In genomic region chr2:26571826-26572225, GRCm38 (mm10) we compare ENCODE assay signal across 8 mouse cellular contexts. TPM values are rescaled to one million over a fixed set of nuclear protein-coding genes. Genes with fewer than 3 reads are reported as not detected.
DNase-seq lines count a peak whose midpoint lies in the region; ATAC-seq lines count a peak whose summit lies in the region.

No protein-coding gene starts in this region.

- H3K4me3 ChIP-seq in midbrain, embryonic 10.5 days: no peak overlapping the region
- no peak overlapping the region for H3K4me3 ChIP-seq in midbrain, embryonic 16.5 days (ENCODE audit: low read depth, low read length)
- no peak overlapping the region for H3K4me3 ChIP-seq in heart, embryonic 15.5 days
- H3K4me3 ChIP-seq in limb, embryonic 12.5 days (replicated peaks): no peak overlapping the region
- no peak overlapping the region for H3K4me3 ChIP-seq in stomach, embryonic 14.5 days (ENCODE audit: low read depth, low read length)

- no peak for DNase-seq in midbrain, embryonic 10.5 days (ENCODE audit: low spot score)
- no peak for DNase-seq in layer of hippocampus, adult 9-10 months (ENCODE audit: low spot score)
- DNase-seq in urinary bladder, postnatal 36 days (ENCODE audit: low spot score in 2 of 2): no peak
- no peak for DNase-seq in cerebellum, adult 9-11 months

- H3K9ac ChIP-seq in midbrain, embryonic 16.5 days (ENCODE audit: low read depth, low read length): no peak overlapping the region
- H3K9ac ChIP-seq in heart, embryonic 15.5 days: no peak overlapping the region
- 0 out of 2 replicates have a peak overlapping the region, but pooled peaks have one; percentile 4 for H3K9ac ChIP-seq in limb, embryonic 12.5 days (replicated peaks)
- H3K9ac ChIP-seq in stomach, embryonic 14.5 days (replicated peaks; ENCODE audit: low read depth, low read length): no peak overlapping the region

- H3K4me2 ChIP-seq in midbrain, embryonic 16.5 days (ENCODE audit: low read length): no peak overlapping the region
- peak overlapping the region; percentile 12 for H3K4me2 ChIP-seq in heart, embryonic 15.5 days
- no peak overlapping the region for H3K4me2 ChIP-seq in limb, embryonic 12.5 days
- H3K4me2 ChIP-seq in stomach, embryonic 14.5 days (replicated peaks; ENCODE audit: low read depth, low read length): no peak overlapping the region

- H3K27me3 ChIP-seq in midbrain, embryonic 10.5 days (ENCODE audit: low read depth, poor library complexity, severe bottlenecking): no peaks in the 10 kb centered on the region
- H3K27me3 ChIP-seq in midbrain, embryonic 16.5 days (ENCODE audit: control insufficient read depth, insufficient read depth, low read depth, low read length): no peaks in the 10 kb centered on the region
- no peaks in the 10 kb centered on the region for H3K27me3 ChIP-seq in heart, embryonic 15.5 days
- 0 out of 2 replicates have a peak, but pooled peaks cover 4% of the 10 kb centered on the region for H3K27me3 ChIP-seq in limb, embryonic 12.5 days
- no peaks in the 10 kb centered on the region for H3K27me3 ChIP-seq in stomach, embryonic 14.5 days (ENCODE audit: control insufficient read depth, insufficient read depth, low read length)

- H3K36me3 ChIP-seq in midbrain, embryonic 10.5 days: no peaks in the 10 kb centered on the region
- H3K36me3 ChIP-seq in midbrain, embryonic 16.5 days (ENCODE audit: control insufficient read depth, insufficient read depth, low read length): no peaks in the 10 kb centered on the region
- no peaks in the 10 kb centered on the region for H3K36me3 ChIP-seq in heart, embryonic 15.5 days
- H3K36me3 ChIP-seq in limb, embryonic 12.5 days: no peaks in the 10 kb centered on the region
- no peaks in the 10 kb centered on the region for H3K36me3 ChIP-seq in stomach, embryonic 14.5 days (ENCODE audit: control insufficient read depth, insufficient read depth, low read length)

- WGBS in midbrain, embryonic 10.5 days: 76% methylated on average over 5 of the region's 5 CpGs
- 76% methylated on average over 5 of the region's 5 CpGs for WGBS in midbrain, embryonic 16.5 days
- WGBS in heart, embryonic 15.5 days: 33% methylated on average over 5 of the region's 5 CpGs
- 58% methylated on average over 5 of the region's 5 CpGs for WGBS in limb, embryonic 12.5 days
- 50% methylated on average over 5 of the region's 5 CpGs for WGBS in stomach, embryonic 14.5 days

- ATAC-seq in midbrain, embryonic 16.5 days: no peak
- ATAC-seq in heart, embryonic 15.5 days (replicated peaks; ENCODE audit: insufficient number of reproducible peaks, insufficient read depth, low FRiP score, low read depth): peak; percentile 62
- ATAC-seq in limb, embryonic 12.5 days (ENCODE audit: insufficient number of reproducible peaks, insufficient read depth, low FRiP score, low TSS enrichment, low read depth): no peak
- ATAC-seq in stomach, embryonic 14.5 days (ENCODE audit: insufficient number of reproducible peaks, insufficient read depth, low FRiP score, low read depth): no peak

- H3K4me1 ChIP-seq in midbrain, embryonic 10.5 days: peaks cover 32% of the 10 kb centered on the region
- H3K4me1 ChIP-seq in midbrain, embryonic 16.5 days (ENCODE audit: control insufficient read depth, insufficient read depth, low read length): no peaks in the 10 kb centered on the region
- peaks cover 61% of the 10 kb centered on the region for H3K4me1 ChIP-seq in heart, embryonic 15.5 days (replicated peaks)
- no peaks in the 10 kb centered on the region for H3K4me1 ChIP-seq in limb, embryonic 12.5 days (replicated peaks)
- H3K4me1 ChIP-seq in stomach, embryonic 14.5 days (ENCODE audit: control insufficient read depth, insufficient read depth, low read length): peaks cover 5% of the 10 kb centered on the region; the same call in 1 of the 2 replicates

- H3K27ac ChIP-seq in midbrain, embryonic 10.5 days (replicated peaks): peak overlapping the region; percentile 15
- H3K27ac ChIP-seq in midbrain, embryonic 16.5 days (ENCODE audit: low read length): no peak overlapping the region
- peak overlapping the region; percentile 86 for H3K27ac ChIP-seq in heart, embryonic 15.5 days
- H3K27ac ChIP-seq in limb, embryonic 12.5 days: peak overlapping the region; percentile 53
- H3K27ac ChIP-seq in stomach, embryonic 14.5 days (ENCODE audit: low read length): peak overlapping the region; percentile 52; the same call in 1 of the 2 replicates

- no peaks in the 10 kb centered on the region for H3K9me3 ChIP-seq in midbrain, embryonic 10.5 days (replicated peaks)
- H3K9me3 ChIP-seq in midbrain, embryonic 16.5 days (replicated peaks; ENCODE audit: control insufficient read depth, low read length, poor library complexity, severe bottlenecking): no peaks in the 10 kb centered on the region
- no peaks in the 10 kb centered on the region for H3K9me3 ChIP-seq in heart, embryonic 15.5 days (replicated peaks)
- no peaks in the 10 kb centered on the region for H3K9me3 ChIP-seq in limb, embryonic 12.5 days
- H3K9me3 ChIP-seq in stomach, embryonic 14.5 days (ENCODE audit: control insufficient read depth, low read depth, low read length): no peaks in the 10 kb centered on the region

RNA-seq across cellular contexts. Expression of gene Egfl7, which starts 8.0 kb away (rescaled TPM):
- 68.5 and 85.7 TPM in 2 replicates for polyA plus RNA-seq in midbrain, embryonic 10.5 days (2016; fragmentation: Nextera tagmentation; extraction: Ambion mirVana)
- polyA plus RNA-seq in midbrain, embryonic 16.5 days (2015; fragmentation: Nextera tagmentation; extraction: Ambion mirVana): 62.0 and 64.4 TPM in 2 replicates
- 159 and 197 TPM in 2 replicates for polyA plus RNA-seq in heart, embryonic 15.5 days (2015; fragmentation: Nextera tagmentation; extraction: Ambion mirVana)
- 77.4 and 82.1 TPM in 2 replicates for polyA plus RNA-seq in limb, embryonic 12.5 days (2016; fragmentation: Nextera tagmentation; extraction: Ambion mirVana)
- 113 and 120 TPM in 2 replicates for polyA plus RNA-seq in stomach, embryonic 14.5 days (2014; fragmentation: Nextera tagmentation; extraction: Ambion mirVana)

RNA-seq across cellular contexts. Expression of gene Gm20532, which starts 14.6 kb away (rescaled TPM):
- polyA plus RNA-seq in midbrain, embryonic 10.5 days (2016; fragmentation: Nextera tagmentation; extraction: Ambion mirVana): not detected in 2 replicates
- polyA plus RNA-seq in midbrain, embryonic 16.5 days (2015; fragmentation: Nextera tagmentation; extraction: Ambion mirVana): 0.30 TPM in 1 of 2 replicates, not detected in the other
- not detected in 2 replicates for polyA plus RNA-seq in heart, embryonic 15.5 days (2015; fragmentation: Nextera tagmentation; extraction: Ambion mirVana)
- 0.31 TPM in 1 of 2 replicates, not detected in the other for polyA plus RNA-seq in limb, embryonic 12.5 days (2016; fragmentation: Nextera tagmentation; extraction: Ambion mirVana)
- polyA plus RNA-seq in stomach, embryonic 14.5 days (2014; fragmentation: Nextera tagmentation; extraction: Ambion mirVana): not detected in 2 replicates

RNA-seq across cellular contexts. Expression of gene Agpat2, which starts 32.4 kb away (rescaled TPM):
- polyA plus RNA-seq in midbrain, embryonic 10.5 days (2016; fragmentation: Nextera tagmentation; extraction: Ambion mirVana): 9.0 and 10.6 TPM in 2 replicates
- 4.0 and 4.1 TPM in 2 replicates for polyA plus RNA-seq in midbrain, embryonic 16.5 days (2015; fragmentation: Nextera tagmentation; extraction: Ambion mirVana)
- polyA plus RNA-seq in heart, embryonic 15.5 days (2015; fragmentation: Nextera tagmentation; extraction: Ambion mirVana): 19.9 and 26.3 TPM in 2 replicates
- polyA plus RNA-seq in limb, embryonic 12.5 days (2016; fragmentation: Nextera tagmentation; extraction: Ambion mirVana): 17.1 and 18.4 TPM in 2 replicates
- polyA plus RNA-seq in stomach, embryonic 14.5 days (2014; fragmentation: Nextera tagmentation; extraction: Ambion mirVana): 43.7 and 44.8 TPM in 2 replicates

RNA-seq across cellular contexts. Expression of gene Notch1, which starts 55.4 kb away (rescaled TPM):
- polyA plus RNA-seq in midbrain, embryonic 10.5 days (2016; fragmentation: Nextera tagmentation; extraction: Ambion mirVana): 30.1 and 38.3 TPM in 2 replicates
- polyA plus RNA-seq in midbrain, embryonic 16.5 days (2015; fragmentation: Nextera tagmentation; extraction: Ambion mirVana): 10.7 and 11.4 TPM in 2 replicates
- polyA plus RNA-seq in heart, embryonic 15.5 days (2015; fragmentation: Nextera tagmentation; extraction: Ambion mirVana): 10.8 and 24.2 TPM in 2 replicates
- 13.7 and 14.0 TPM in 2 replicates for polyA plus RNA-seq in limb, embryonic 12.5 days (2016; fragmentation: Nextera tagmentation; extraction: Ambion mirVana)
- polyA plus RNA-seq in stomach, embryonic 14.5 days (2014; fragmentation: Nextera tagmentation; extraction: Ambion mirVana): 29.5 and 31.7 TPM in 2 replicates

RNA-seq across cellular contexts. Expression of gene Fam69b, which starts 56.4 kb away (rescaled TPM):
- 36.4 and 51.4 TPM in 2 replicates for polyA plus RNA-seq in midbrain, embryonic 10.5 days (2016; fragmentation: Nextera tagmentation; extraction: Ambion mirVana)
- polyA plus RNA-seq in midbrain, embryonic 16.5 days (2015; fragmentation: Nextera tagmentation; extraction: Ambion mirVana): 153 and 155 TPM in 2 replicates
- polyA plus RNA-seq in heart, embryonic 15.5 days (2015; fragmentation: Nextera tagmentation; extraction: Ambion mirVana): 12.2 and 18.0 TPM in 2 replicates
- polyA plus RNA-seq in limb, embryonic 12.5 days (2016; fragmentation: Nextera tagmentation; extraction: Ambion mirVana): 61.7 and 66.3 TPM in 2 replicates
- polyA plus RNA-seq in stomach, embryonic 14.5 days (2014; fragmentation: Nextera tagmentation; extraction: Ambion mirVana): 37.7 and 38.5 TPM in 2 replicates
